Mouse (Mus musculus): ENCODE measurements around the gene Gm3072.
"Not testable (repeated sequence)": the region's sequence is repeated elsewhere in the genome, so short reads cannot be mapped to it uniquely, and the experiment has no call there.

GRCm38 (mm10) chr14:41610690-41611089 lies 13.7 kb downstream of the Gm3072 start:
- TF ChIP-seq POLR2A, CTCF (IDR thresholded peaks at IDR 0.05; ENCODE audit: insufficient read depth, low read depth, low read length): not testable (repeated sequence)
